Mouse (Mus musculus) megakaryocyte, adult 5-6 weeks (primary cell): ENCODE results near the gene Decr2. TPM values are rescaled to one million over a fixed set of nuclear protein-coding genes. Genes with fewer than 3 reads are reported as not detected.
"Not testable (repeated sequence)": the region's sequence is repeated elsewhere in the genome, so short reads cannot be mapped to it uniquely, and the experiment has no call there.

Experiments
- ATAC-seq: 2 replicates; pipeline ENCODE4 v1.8.0; 2016; ENCODE audit warnings: mild to moderate bottlenecking, inconsistent platforms; ENCODE audit not compliant: poor library complexity, severe bottlenecking
- total RNA-seq, 2 experiments: library from RNA; stranded (forward) in 1 of 2; stranded (reverse) in 1 of 2; fragments of 153-499, 151-499 nt in 1 of 2; fragments of 221-1000, 200-1000 nt in 1 of 2; gene quantifications; 2 replicates each; pipeline versions ENCODE4 v1.2.3 to v1.2.4; 2015 to 2017

The Decr2 gene
- total RNA-seq, 2 experiments from 2014 or later = 4.8 to 11.9 TPM

GRCm38 (mm10) chr17:26064916-26065315 lies 25.2 kb downstream of the Decr2 start:
- ATAC-seq = no peak

GRCm38 (mm10) chr17:26057787-26058567 lies 32.2 kb downstream of the Decr2 start:
- no peak for ATAC-seq

- ATAC-seq = no peak
Observed at GRCm38 (mm10) chr17:26057278-26057677, 32.9 kb downstream of the Decr2 start.

- ATAC-seq = no peak
Observed at GRCm38 (mm10) chr17:26055164-26055563, 35.0 kb downstream of the Decr2 start.

- ATAC-seq = no peak
Observed at GRCm38 (mm10) chr17:26054133-26054845, 35.8 kb downstream of the Decr2 start.

- no peak for ATAC-seq
Observed at GRCm38 (mm10) chr17:26052706-26053105, 37.4 kb downstream of the Decr2 start.

- ATAC-seq = no peak
Observed at GRCm38 (mm10) chr17:26052074-26052473, 38.1 kb downstream of the Decr2 start.

- no peak for ATAC-seq
Observed at GRCm38 (mm10) chr17:26048118-26048517, 42.0 kb downstream of the Decr2 start.

GRCm38 (mm10) chr17:26046253-26046997 lies 43.7 kb downstream of the Decr2 start:
- ATAC-seq = no peak

- no peak for ATAC-seq
Observed at GRCm38 (mm10) chr17:26045285-26045684, 44.9 kb downstream of the Decr2 start.

- ATAC-seq = no peak
Observed at GRCm38 (mm10) chr17:26043249-26043636, 46.9 kb downstream of the Decr2 start.

GRCm38 (mm10) chr17:26042599-26043248 lies 47.4 kb downstream of the Decr2 start:
- no peak for ATAC-seq

GRCm38 (mm10) chr17:26041111-26041802 lies 48.9 kb downstream of the Decr2 start:
- peak; percentile 62 for ATAC-seq

- not testable (repeated sequence) for ATAC-seq
Observed at GRCm38 (mm10) chr17:26040711-26041110, 49.4 kb downstream of the Decr2 start.

GRCm38 (mm10) chr17:26032037-26032436 lies 58.1 kb downstream of the Decr2 start:
- no peak for ATAC-seq

- no peak for ATAC-seq
Observed at GRCm38 (mm10) chr17:26031583-26031982, 58.6 kb downstream of the Decr2 start.
